Mouse (Mus musculus): ENCODE data around the gene Cpeb4.

The Cpeb4 gene

DNA sequence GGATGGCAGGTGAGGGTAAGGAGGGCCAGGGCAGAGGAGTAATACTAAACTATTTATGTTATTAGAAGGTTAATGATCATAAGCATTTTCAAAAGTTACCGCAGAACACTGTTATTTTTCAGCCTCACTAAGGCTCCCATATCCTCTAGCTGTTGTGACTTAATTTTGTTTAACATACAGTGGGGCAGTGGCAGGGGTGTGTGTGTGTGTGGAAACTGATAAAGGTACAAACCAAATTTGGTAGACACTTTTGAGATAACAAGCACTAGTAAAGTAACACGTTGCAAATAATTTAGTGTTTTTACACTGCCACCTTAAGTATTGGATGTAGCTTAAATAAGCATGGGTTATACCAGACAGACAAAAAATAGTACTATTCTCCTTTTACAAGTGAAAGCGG lies 24.9 kb downstream of the Cpeb4 start:
- DNase-seq (ENCODE audit: low spot score in 2 of 2): peak in 1 of 2 experiments; percentile 51

DNA sequence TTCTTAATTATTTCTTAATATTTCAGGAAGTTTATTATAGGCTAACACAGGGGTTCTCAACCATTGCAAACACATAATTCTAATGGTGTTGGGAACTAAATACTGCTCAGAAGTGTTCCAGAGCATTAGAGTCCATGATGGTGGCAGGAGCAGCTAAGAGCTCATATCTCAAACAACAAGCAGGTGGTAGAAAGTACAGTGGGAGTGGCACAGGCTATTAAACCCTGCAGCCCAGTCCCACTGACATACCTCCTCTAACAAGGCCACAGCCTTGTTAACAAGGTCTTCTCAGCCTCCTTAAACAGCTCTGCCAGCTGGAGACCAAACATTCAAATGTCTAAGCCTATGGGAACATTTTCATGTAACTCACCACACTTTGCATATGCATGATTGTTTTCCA lies 27.2 kb downstream of the Cpeb4 start:
- DNase-seq (ENCODE audit: low spot score in 2 of 2): no peak

DNA sequence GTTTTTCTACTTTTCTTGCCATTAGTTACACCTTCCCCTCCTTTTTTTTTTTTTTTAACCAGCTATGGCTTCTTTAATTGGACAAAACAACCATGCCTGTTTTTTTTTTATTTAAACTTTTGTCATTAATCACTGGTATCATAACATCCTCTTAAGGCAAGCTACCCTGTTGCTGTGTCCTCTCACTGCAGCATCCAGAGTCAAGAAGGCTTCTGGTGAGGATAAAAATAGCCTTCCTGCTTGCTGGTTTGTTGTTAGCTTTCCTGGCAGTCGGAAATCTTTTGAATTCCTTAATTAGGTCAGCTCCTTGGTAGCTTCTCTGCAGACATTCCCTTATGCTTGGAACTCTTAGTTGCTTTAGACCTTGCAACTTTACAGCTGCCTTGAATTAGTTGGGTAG lies 28.7 kb downstream of the Cpeb4 start:
- DNase-seq (ENCODE audit: low spot score in 2 of 2): no peak

DNA sequence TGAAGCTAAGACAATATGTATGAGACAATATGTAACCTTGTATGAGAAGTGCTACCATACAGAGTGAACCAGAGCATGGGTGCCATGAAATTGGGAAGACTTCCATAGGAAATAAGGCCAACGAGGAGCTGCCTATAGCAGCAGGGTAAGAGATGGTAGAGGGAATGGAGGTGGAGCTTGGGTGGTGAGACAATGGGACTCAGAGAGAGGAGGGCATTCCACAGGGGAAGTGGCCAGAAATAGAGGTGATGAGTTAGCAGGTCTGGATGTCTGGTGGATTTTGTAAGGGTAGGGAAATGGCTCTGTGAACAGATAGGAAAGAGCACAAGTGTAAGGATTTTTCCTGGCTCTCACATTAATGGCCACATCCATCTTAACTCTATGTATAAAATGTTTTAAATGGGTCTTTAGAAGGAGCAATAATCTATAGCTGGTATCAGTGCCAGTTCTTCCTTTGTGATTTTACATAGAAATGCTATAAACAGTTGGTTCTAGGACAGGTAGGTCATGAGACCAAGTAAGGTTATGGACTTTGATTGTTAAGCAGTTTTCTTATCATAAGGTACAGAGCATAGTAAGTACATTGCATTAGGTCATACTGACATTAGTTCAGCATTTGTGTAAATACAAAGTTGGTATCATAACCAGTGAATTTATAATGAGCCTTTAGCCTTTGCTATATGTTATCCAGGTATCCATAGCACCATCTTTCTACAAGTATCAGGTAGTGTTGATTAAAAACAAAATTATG lies 30.4 kb downstream of the Cpeb4 start:
- no peak for DNase-seq (ENCODE audit: low spot score in 2 of 2)

DNA sequence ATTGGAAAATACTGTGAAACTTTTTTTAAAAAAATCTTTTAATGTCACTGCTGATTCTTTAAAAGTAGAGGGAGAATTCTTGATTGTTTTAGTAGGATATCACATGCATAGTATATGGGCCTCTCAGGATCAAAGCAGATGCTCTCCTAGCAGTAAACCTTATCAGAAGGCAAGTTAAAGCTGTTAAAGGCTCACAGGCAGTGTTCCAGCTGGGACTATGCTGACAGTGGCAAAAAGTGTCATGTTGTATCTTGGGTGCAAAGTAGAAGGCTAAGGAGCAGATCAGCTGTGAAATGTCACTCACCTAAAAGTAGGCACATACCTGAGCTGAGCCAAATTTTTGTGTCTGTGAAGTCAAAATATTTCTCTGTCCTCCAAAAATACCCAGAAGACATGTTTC lies 34.5 kb downstream of the Cpeb4 start:
- no peak for DNase-seq (ENCODE audit: low spot score in 2 of 2)

DNA sequence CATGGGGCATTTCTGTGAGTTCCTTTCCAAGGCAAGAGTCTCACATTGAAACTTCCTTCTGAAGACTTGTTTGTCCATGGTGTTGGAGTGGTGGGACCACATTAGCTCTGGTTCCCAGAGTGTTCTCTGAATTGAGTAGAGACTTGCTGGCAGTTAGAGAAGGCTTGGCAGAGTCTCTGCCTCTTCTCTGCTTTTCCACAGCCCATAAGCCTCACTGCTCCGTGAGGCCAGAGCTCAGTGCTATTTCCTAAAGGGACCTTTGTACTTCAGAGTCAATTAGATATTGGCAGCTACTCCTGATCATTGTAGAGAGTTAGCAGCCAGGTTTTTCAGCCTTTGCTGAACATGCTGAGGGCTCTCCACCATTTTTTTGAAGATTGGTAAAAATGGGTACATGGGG lies 35.6 kb downstream of the Cpeb4 start:
- DNase-seq (ENCODE audit: low spot score in 2 of 2): no peak

DNA sequence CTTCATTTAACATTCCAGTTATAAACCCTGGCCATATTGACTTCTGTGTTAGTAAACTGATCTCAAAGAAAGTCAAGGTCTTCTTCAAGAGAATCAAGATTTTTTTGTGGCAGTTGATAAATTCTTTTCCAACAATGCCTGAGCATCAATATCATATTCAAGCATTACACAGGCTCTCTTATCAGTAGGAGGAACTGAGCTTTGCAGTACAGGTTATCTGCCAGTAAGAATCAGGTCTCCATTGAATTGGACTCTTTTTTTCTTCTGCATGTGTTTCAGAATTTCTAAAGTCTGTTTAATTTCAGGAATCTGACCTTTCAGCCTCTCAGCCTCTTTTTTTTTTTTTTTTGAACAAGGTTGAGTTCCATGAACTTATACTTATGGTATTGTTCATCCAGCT lies 40.9 kb downstream of the Cpeb4 start:
- DNase-seq (ENCODE audit: low spot score in 2 of 2): no peak

DNA sequence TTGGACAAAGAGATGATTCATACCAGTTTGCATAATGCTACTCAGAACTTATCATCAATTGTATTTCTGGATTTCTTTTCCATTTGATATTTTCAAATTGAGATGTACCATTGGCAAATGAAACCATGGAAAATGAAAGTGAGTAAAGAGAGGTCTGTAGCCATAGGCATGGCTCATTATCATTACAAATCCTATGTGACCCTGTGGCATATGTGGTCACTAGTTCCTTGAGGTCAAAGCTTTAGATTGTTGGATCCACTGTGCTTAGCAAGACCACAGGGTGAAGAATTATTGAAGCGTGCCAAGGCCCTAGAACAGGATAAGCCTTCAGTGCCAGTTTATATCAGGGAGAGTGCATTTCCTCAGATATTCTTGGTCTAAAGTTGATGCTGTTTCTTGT lies 45.8 kb downstream of the Cpeb4 start:
- no peak for DNase-seq (ENCODE audit: low spot score in 2 of 2)

DNA sequence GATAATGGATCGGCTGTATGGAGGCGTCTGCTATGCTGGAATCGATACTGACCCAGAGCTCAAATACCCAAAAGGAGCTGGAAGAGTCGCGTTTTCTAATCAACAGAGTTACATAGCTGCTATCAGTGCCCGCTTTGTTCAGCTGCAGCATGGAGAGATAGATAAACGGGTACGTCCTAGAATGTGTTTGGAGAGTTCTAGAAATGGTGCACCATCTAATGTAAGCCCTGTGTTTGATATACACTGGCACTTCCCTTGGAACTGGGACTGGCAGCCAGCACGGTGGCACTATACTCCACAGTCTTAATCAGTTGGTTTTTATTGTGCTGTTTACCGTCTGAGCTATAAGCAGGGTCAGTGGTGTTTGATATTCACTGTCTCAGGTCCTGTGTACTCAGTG lies 58.0 kb downstream of the Cpeb4 start:
- DNase-seq (ENCODE audit: low spot score in 2 of 2): no peak

DNA sequence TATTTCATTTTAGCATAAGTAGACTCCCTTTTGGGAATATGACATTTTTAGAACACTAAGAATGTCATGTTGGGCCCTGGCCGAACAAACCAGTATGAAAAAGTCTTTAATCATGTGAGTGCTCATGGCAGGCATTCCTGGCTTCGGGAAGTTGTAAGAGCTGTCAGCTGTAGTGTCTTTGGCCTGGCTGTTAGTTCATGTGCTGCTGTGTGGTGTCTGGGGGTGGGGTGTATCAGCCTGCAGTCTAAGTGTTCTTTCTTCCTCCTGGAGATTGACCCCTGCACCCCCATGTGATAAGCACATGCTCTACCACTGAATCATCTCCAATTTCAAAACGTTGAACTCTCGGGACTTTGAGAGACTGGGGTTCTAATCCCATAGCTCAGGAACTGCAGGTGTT lies 63.6 kb downstream of the Cpeb4 start:
- no peak for DNase-seq (ENCODE audit: low spot score in 2 of 2)

DNA sequence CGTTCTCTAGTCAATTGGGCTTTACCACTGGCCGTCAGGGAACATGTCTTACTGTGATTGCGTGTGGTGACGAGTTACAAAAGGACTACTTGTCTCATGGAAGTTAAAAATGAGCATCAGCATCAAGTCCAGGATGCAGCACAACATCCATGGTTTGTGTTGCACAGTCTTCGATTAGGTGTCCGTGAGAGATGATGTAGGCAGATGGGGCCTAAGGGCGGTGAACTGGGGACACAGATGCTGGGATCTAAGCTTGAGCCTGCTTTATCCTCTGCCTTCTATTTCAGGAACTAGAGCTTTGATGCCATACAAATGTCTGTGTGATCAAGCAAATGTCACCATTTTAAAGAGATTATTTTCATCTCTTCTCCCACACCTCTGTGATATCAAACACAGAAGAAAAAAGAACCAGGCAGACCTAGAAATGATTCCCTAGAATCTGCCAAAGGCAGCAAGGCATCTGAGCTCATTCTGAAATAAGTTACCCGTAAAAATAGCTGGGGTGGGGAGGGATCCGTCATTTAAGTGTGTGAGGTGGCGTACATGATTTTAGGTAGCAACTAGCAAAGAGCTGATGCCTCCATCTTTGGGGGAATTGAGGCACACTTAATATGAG lies 65.0 kb downstream of the Cpeb4 start:
- no peak for DNase-seq (ENCODE audit: low spot score in 2 of 2)

DNA sequence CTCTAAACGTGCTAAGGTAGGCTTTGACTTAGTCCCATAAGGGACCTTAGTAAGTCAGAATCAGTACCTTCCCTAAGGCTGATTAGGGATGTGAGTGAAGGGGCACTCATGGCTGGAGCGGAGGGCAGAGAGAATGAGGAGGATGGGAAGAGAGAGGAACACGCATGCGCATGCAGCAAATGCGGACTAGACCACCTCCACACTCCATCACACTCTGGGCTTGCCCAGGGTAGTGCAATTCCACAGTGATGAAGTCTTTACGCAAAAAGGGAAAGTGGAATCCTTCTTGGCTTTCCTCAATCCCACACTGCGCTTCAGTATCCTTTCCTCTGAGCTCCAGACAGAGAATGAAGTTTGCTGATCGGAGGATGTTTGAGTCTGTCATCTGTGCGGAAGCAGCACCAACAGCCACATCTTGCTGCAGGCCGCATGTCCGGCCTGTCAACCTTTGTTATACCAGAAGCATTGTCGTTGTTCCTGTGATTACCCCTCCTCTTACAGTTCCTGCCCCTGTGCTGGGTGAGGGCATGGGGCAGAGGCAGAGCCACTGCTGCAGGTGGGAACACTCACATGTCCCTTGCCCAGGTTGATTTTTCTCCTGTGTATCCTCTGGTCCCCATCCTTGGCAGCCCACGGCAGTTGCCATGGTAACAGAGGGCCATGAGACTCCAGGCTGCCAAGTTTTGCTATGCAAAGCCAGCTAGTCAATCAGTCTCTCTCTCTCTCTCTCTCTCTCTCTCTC lies 69.1 kb downstream of the Cpeb4 start:
- no peak for DNase-seq (ENCODE audit: low spot score in 2 of 2)

DNA sequence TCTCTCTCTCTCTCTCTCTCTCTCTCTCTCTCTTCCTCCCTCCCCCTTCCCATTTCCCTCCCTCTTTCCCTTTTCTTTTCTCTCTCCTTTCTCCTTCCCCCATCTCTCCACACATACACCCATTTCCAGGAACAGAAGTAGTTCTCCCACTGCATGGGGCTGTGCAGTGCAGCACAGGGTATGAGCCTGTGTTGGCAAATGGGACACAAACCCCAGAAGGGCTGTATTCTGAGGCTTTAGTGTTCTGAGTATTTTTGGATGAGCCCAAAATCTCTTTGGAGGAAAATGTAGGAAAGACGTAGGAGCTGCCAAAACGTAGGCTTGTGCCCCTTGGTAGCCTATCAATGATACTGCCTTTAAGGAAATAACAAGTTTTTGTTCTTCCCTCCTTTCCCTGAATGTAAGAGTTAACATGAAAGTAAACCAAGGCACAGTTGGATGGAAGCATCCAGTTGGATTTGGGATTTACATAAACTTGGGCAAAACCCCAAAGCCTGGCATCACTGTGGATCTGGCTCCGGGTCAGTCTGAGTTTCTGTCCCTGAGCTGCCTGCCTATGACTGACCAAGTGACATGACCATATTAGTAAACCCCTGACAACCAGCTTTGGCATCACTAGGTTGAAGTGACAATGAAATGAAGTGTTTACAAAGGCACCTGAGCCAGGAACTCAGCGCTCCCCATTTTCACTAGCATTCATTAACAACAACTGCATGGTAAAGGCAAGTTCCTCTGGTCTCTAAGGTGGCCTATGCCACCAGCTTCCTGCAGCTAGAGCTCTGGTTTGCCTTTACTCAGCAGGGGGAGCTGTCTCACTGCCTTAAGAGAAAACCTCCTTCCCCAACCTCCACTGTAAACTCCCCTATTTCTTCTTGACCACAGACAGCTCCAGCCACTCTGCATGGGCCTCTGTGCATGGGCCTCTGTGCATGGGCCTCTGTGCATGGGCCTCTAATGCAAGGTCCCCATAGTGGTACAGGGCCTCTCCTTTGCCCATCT lies 69.9 kb downstream of the Cpeb4 start:
- DNase-seq (ENCODE audit: low spot score in 2 of 2): no peak

DNA sequence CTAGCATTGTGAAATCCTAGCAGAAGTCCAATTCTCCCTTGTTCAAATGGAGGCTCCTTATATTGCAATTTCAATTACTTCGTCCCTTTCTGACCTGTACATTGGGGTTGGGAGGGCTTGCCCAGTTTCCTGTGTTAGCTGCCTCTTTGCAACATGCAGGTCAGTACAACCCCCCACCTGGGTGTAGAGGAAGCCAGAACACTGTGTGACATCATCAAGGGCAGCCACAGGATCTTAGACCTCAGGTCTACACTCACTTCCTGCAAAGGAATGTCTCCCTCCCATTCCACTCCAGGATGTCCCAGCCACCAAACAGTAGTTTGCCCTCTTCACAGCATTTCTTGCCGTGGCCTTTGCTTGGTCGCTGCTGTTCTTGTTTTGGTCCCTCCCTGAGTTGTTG lies 73.5 kb downstream of the Cpeb4 start:
- DNase-seq (ENCODE audit: low spot score in 2 of 2): no peak

DNA sequence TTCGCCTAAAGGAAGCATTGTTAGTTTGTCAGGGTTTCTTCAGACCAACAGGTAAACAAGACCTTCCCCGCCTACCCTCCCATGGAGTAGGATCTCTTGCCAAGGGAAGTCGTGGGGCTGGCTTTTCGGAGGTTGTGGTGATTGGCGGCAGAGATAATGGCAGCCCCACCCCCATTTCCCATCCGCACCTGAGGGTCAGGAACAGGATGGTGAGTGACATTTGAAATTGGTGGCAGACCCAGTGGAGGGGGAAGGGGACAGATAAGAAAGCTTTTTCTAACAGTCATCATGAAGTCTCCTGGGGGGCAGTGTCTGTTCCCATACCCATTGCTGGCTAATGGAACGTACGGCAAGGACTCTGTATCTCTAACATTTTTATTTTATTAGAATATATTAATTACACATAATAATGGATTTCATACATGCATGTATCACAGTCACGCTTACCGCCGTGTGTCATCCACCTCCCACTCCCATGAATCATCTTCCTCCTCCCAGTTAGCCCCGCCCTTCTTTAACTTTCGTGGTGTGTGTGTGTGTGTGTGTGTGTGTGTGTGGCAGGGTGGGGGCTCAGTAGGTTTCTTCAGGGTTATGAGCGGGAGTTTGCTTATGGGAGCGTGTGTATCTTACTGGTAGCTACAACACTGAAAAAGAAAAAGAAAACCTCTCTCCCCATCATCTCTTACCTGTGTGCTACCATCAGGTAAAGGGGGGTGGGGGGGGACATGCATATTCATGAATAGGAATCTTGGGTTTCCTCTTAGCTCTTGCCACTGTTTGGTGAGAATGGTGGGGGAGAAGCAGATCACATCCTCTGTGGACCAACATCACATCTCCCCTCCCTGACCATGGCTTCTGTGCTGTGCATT lies 76.7 kb downstream of the Cpeb4 start:
- DNase-seq (ENCODE audit: low spot score in 2 of 2): peak in 1 of 2 experiments; percentile 13

DNA sequence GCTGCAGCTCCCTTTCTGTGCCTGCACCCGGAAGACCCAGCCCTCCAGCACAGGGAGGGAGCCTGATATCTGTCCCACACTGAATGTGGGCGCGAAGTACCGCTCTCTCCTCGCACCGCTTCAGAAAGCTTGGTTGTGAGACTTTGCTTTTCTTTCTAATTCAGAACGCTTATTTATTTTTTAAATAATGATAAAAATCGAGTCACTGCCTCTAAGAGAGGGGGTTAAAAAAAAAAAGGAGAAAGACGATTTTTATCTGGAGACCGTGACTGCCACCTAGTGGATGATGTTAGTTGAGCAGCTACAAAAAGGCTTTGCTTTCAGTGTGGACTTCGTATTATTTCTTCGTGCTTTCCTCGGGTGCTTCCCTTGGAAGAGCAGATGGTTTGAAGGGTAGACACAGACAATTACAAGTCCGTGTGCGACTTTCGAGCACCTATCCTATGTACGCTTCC lies 77.3 kb downstream of the Cpeb4 start:
- peak; percentile 60 to 79 for DNase-seq (ENCODE audit: low spot score in 2 of 2)

DNA sequence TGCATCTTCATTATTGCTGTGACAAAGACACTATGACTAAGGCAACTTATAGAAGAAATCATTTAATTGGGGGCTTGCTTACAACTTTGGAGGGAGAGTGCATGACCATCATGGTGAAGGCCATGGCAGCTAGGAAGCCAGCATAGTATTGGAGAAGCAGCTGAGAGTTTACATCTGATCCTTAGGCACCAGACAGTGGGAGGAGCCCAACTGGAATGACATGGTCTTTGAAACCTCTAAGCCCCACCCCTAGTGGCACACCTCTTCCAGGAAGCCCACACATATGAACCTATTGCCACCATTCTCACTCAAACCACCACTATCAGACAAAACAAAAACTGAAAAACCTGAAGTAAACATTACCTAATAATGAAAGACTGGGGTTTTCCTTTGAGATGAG lies 88.1 kb downstream of the Cpeb4 start:
- no peak for DNase-seq (ENCODE audit: low spot score in 2 of 2)

DNA sequence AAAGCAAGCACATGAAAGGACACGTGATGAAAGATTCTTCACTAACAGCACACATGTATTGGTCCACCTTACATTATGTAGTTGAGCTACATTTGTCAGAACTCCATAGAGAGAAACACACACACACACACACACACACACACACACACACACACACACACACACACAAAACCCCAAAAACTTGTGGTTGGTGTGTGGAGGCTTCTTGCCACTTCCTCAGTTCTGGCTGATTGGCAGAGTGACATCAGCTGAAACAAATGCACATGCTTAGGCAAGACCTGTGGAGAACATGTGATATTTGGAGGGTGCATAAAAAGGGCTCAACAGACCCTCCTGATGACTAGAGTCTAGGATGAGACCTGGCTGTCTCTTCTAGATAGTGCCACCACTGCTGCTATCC lies 92.0 kb downstream of the Cpeb4 start:
- no peak for DNase-seq (ENCODE audit: low spot score in 2 of 2)

DNA sequence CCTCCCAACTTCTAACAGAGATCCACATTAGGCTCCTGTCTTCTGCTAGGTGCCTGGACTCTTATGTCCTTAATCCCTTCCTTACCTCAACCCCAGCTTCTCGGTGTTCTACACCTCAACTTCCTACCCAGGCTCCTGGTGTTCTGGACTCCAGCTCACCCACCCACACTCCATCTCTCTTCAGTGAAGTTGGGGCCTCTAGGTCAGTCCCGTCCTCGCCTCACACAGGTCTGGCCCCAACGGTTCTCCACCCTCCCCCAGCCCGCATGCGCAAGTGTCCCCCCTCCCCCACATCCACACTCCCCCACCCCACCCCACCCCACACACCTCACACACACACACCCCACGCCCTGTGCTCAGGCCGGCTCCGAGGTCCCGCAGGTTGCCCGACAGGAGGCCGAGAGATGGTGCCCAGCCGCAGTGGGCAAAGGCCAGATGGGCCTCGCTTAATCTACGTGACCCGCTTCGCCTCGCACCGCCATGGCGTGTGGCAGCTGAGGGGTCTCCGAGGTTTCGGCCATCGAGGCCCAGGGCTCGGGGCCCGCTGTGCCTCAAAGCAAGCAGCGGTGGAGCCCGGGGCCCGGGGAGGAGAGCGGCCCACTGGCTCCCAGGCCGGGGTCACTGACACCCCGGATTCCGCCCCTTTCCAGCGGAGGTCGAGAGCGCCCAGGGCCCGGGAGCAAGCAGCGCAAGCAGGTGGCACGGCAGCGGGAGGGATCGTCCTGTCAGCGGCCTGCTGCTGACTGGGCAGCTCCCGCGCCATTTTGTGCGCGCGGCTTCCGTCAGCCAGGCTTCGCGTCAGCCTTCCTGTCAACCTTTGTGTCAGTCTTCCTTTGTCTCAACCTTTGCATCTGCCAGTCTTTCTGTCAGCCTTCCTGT lies 93.5 kb downstream of the Cpeb4 start, which contains the start of gene 4930524B15Rik:
Gene 4930524B15Rik (plus strand): TSS at position 337 of the 879 bp plus-strand sequence.
- no peak for DNase-seq (ENCODE audit: low spot score in 2 of 2)

DNA sequence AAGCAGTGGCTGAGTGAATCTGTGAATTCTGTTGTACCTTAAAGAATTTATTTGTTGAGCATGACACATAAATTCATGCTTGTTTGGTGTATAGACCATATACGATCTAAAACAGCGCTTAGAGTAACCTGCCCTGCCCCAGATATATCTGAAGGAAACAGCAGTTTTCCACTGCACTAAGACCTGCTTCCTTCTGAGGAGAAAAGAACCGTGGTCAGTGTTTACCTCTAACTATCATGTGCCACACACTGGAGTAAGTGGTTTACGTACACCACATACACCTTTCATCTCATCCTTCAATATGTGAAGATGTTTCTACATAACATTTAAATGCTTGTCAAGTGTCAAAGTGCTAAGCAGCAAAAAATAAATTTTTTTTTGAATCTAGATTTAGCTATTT lies 102.1 kb downstream of the Cpeb4 start:
- no peak for DNase-seq (ENCODE audit: low spot score in 2 of 2)

Measured in spleen, postnatal 10 days (tissue).